Comparison of ENCODE assay signal across 11 mouse cellular contexts in genomic region chr12:88408323-88409047, GRCm38 (mm10). TPM values are rescaled to one million over a fixed set of nuclear protein-coding genes. Genes with fewer than 3 reads are reported as not detected.
A peak's percentile ranks its signal among the peaks of the same experiment; 100 is the strongest.
DNase-seq lines count a peak whose midpoint lies in the region; ATAC-seq and TF ChIP-seq lines count a peak whose summit lies in the region.
"Had no signal": no experiment of that assay in that cellular context is flagged by ENCODE, and none has a peak within 500 bp of the region (broad histone marks: within the 10 kb centered on the region; RNA-seq: fewer than 3 reads in every experiment).

No protein-coding gene starts in this region.

- H3K36me3 ChIP-seq in lung, embryonic 14.5 days (ENCODE audit: insufficient read depth), result no peaks in the 10 kb centered on the region
- H3K36me3 ChIP-seq in embryonic facial prominence, embryonic 10.5 days (replicated peaks), result peaks cover 24% of the 10 kb centered on the region

- no peak overlapping the region for H3K4me3 ChIP-seq in lung, embryonic 14.5 days (ENCODE audit: low read depth, low read length)
- H3K4me3 ChIP-seq in embryonic facial prominence, embryonic 10.5 days, result no peak overlapping the region

- 52% methylated on average over 11 of the region's 11 CpGs for WGBS in lung, embryonic 14.5 days
- WGBS in embryonic facial prominence, embryonic 10.5 days, result 35% methylated on average over 11 of the region's 11 CpGs

- TF ChIP-seq CTCF in lung, embryonic 14.5 days (IDR thresholded peaks at IDR 0.05; ENCODE audit: low read depth), result no peak

- H3K9me3 ChIP-seq in lung, embryonic 14.5 days (ENCODE audit: low read depth, low read length), result no peaks in the 10 kb centered on the region
- H3K9me3 ChIP-seq in embryonic facial prominence, embryonic 10.5 days, result no peaks in the 10 kb centered on the region

- peak; percentile 3 for DNase-seq in lung, embryonic 14.5 days
- no peak for DNase-seq in lung, postnatal 10 days
- peak; percentile 35 for DNase-seq in T-cell, adult 2 months (ENCODE audit: low spot score)
- DNase-seq in embryonic facial prominence, embryonic 10.5 days (ENCODE audit: low spot score), result peak; percentile 27
- DNase-seq in left cerebral cortex, adult 9 months (ENCODE audit: low spot score in 2 of 2), result no peak
- no peak for DNase-seq in ovary, postnatal 14 days (ENCODE audit: low spot score)
- DNase-seq: heart, postnatal 36 days; layer of hippocampus, postnatal 36 days; spleen, adult 18-20 months had no signal

- H3K27ac ChIP-seq in lung, embryonic 14.5 days (ENCODE audit: low read depth), result no peak overlapping the region
- no peak overlapping the region; the same call in 1 of the 2 replicates for H3K27ac ChIP-seq in embryonic facial prominence, embryonic 10.5 days (replicated peaks)

- peak; percentile 35; the same call in 1 of the 2 replicates for ATAC-seq in lung, embryonic 14.5 days (ENCODE audit: insufficient read depth)
- peak; percentile 62; the same call in 1 of the 2 replicates for ATAC-seq in megakaryocyte progenitor cell, adult 5-6 weeks (replicated peaks; ENCODE audit: poor library complexity)
- no peak for ATAC-seq in erythroid progenitor cell, adult 5-6 weeks (replicated peaks; ENCODE audit: low FRiP score, poor library complexity, severe bottlenecking)

- H3K4me1 ChIP-seq in lung, embryonic 14.5 days (ENCODE audit: insufficient read depth), result no peaks in the 10 kb centered on the region
- H3K4me1 ChIP-seq in embryonic facial prominence, embryonic 10.5 days, result peaks cover 7% of the 10 kb centered on the region

- H3K27me3 ChIP-seq in lung, embryonic 14.5 days (ENCODE audit: insufficient read depth, low read length), result no peaks in the 10 kb centered on the region
- no peaks in the 10 kb centered on the region for H3K27me3 ChIP-seq in embryonic facial prominence, embryonic 10.5 days (replicated peaks; ENCODE audit: low read depth, poor library complexity, severe bottlenecking)

- no peak overlapping the region for H3K9ac ChIP-seq in lung, embryonic 14.5 days

- H3K4me2 ChIP-seq in lung, embryonic 14.5 days, result no peak overlapping the region

RNA-seq across cellular contexts. Expression of gene Adck1, which starts 48.1 kb away (rescaled TPM):
- 15.2 and 17.8 TPM in 2 replicates for polyA plus RNA-seq in lung, embryonic 14.5 days (2014; fragmentation: Nextera tagmentation; extraction: Ambion mirVana)
- 21.8 and 23.7 TPM in 2 replicates for polyA plus RNA-seq in embryonic facial prominence, embryonic 10.5 days (2016; fragmentation: Nextera tagmentation; extraction: Ambion mirVana)
- 10.2 and 11.8 TPM in 2 replicates for total RNA-seq in megakaryocyte progenitor cell, adult 5-6 weeks (2015)
- 21.7 and 25.7 TPM in 2 replicates for total RNA-seq in megakaryocyte progenitor cell, adult 5-6 weeks (2017)
- 1.4 TPM in 1 of 2 replicates, not detected in the other for total RNA-seq in erythroid progenitor cell, adult 5-6 weeks (2015; ENCODE audit: low replicate concordance)
- 0.53 TPM in 1 of 2 replicates, not detected in the other for total RNA-seq in erythroid progenitor cell, adult 5-6 weeks (2017; ENCODE audit: low replicate concordance)

Comparison
In these comparisons a context has a peak if more than half of its experiments do, and no peak if none do; other contexts are left out.
1. DNase-seq: peak in lung, embryonic 14.5 days (single experiment), T-cell, adult 2 months (single experiment) and embryonic facial prominence, embryonic 10.5 days (single experiment); none in lung, postnatal 10 days (single experiment), left cerebral cortex, adult 9 months (0 of 2) and ovary, postnatal 14 days (single experiment).
2. RNA of gene Adck1, which starts 48.1 kb away (total RNA-seq): 10.2 to 25.7 TPM in megakaryocyte progenitor cell, adult 5-6 weeks; 0.53 to 1.4 TPM in erythroid progenitor cell, adult 5-6 weeks; every median in the first group is over 4 times any median in the second.